Mouse (Mus musculus) CH12.LX (cell line): ENCODE measurements around the gene Esp1. TPM values are rescaled to one million over a fixed set of nuclear protein-coding genes. Genes with fewer than 3 reads are reported as not detected.

Experiments
- DNase-seq: peaks from one replicate; pipeline ENCODE4 v3.0.0-alpha.2; 2013; ENCODE audit errors: extremely low read depth
- H3K27ac ChIP-seq: 2 replicates; pipeline ENCODE4 v1.5.1; 2012; ENCODE audit warnings: low read depth, mild to moderate bottlenecking, control low read depth, moderate library complexity; ENCODE audit not compliant: insufficient read depth
- H3K27me3 ChIP-seq: replicated peaks from 2 replicates; pipeline ENCODE3; 2012; ENCODE audit warnings: inconsistent platforms
- H3K36me3 ChIP-seq, 2 experiments: replicated peaks in 1 of 2; 2 replicates each; pipeline versions ENCODE3 to v1.6.1; 2012; ENCODE audit warnings: inconsistent platforms in 1 of 2, low read length in 1 of 2, mild to moderate bottlenecking in 1 of 2, mixed read lengths in 1 of 2, moderate library complexity in 1 of 2; ENCODE audit not compliant: control insufficient read depth in 1 of 2, insufficient read depth in 1 of 2
- H3K4me1 ChIP-seq, 2 experiments: 2 replicates each; pipeline ENCODE4 v1.6.1; 2012; ENCODE audit warnings: inconsistent platforms in 1 of 2, moderate library complexity in 1 of 2; ENCODE audit not compliant: insufficient read depth in 2 of 2, control insufficient read depth in 1 of 2
- H3K4me2 ChIP-seq: 2 replicates; pipeline ENCODE4 v1.6.1; 2012; ENCODE audit warnings: low read depth, mild to moderate bottlenecking, control low read depth; ENCODE audit not compliant: poor library complexity, insufficient read depth, severe bottlenecking
- H3K4me3 ChIP-seq, 3 experiments: fragments of 150-350 bp in 1 of 3; sonication (generic) in 1 of 3; replicated peaks in 1 of 3; 2 replicates each; pipeline versions ENCODE3 to v1.5.1; 2011 to 2012; ENCODE audit warnings: low read depth in 2 of 3, low read length in 2 of 3, mild to moderate bottlenecking in 2 of 3, moderate library complexity in 2 of 3, control low read depth in 1 of 3, improper control_type of control experiment in 1 of 3, inconsistent platforms in 1 of 3, mixed read lengths in 1 of 3; ENCODE audit not compliant: poor library complexity in 1 of 3
- H3K79me2 ChIP-seq: replicated peaks from 2 replicates; pipeline ENCODE4 v1.6.1; 2012; ENCODE audit warnings: mild to moderate bottlenecking, moderate library complexity; ENCODE audit not compliant: control insufficient read depth, poor library complexity, insufficient read depth, severe bottlenecking; ENCODE audit errors: extremely low read depth
- H3K9ac ChIP-seq: 2 replicates; pipeline ENCODE4 v1.6.1; 2012; ENCODE audit warnings: low read depth, mild to moderate bottlenecking, control low read depth, moderate library complexity; ENCODE audit not compliant: insufficient read depth
- H3K9me3 ChIP-seq: replicated peaks from 2 replicates; pipeline ENCODE3; 2012; ENCODE audit warnings: low read length, inconsistent platforms, mixed read lengths
- BHLHE40 ChIP-seq: IDR thresholded peaks from 2 replicates; pipeline ENCODE4 v1.6.1; 2011; ENCODE audit warnings: mild to moderate bottlenecking, low read depth, low read length, improper control_type of control experiment
- CHD1 ChIP-seq: IDR thresholded peaks from 2 replicates; pipeline ENCODE4 v1.6.1; 2012; ENCODE audit warnings: low read depth, low read length, improper control_type of control experiment, inconsistent platforms
- E2F4 ChIP-seq: IDR thresholded peaks from 2 replicates; pipeline ENCODE4 v1.6.1; 2011; ENCODE audit warnings: low read depth, low read length, improper control_type of control experiment; ENCODE audit not compliant: insufficient replicate concordance
- HCFC1 ChIP-seq: IDR thresholded peaks from 2 replicates; pipeline ENCODE4 v1.6.1; 2012; ENCODE audit warnings: low read depth, mild to moderate bottlenecking, inconsistent platforms, low read length, improper control_type of control experiment
- JUND ChIP-seq: conservative IDR thresholded peaks from 2 replicates; pipeline ENCODE4 v1.6.1; 2011; ENCODE audit warnings: low read depth, low read length, improper control_type of control experiment
- KAT2A ChIP-seq: IDR thresholded peaks from 2 replicates; pipeline ENCODE4 v1.6.1; 2012; ENCODE audit warnings: low read length, improper control_type of control experiment, inconsistent platforms; ENCODE audit not compliant: insufficient replicate concordance
- MYC ChIP-seq: IDR thresholded peaks from 2 replicates; pipeline ENCODE4 v1.6.1; 2011; ENCODE audit warnings: low read depth, mild to moderate bottlenecking, improper control_type of control experiment, low read length
- NELFE ChIP-seq: IDR thresholded peaks from 2 replicates; pipeline ENCODE4 v1.6.1; 2011; ENCODE audit warnings: low read depth, low read length, improper control_type of control experiment
- POLR2A ChIP-seq: IDR thresholded peaks from 2 replicates; pipeline ENCODE4 v1.6.1; 2011; ENCODE audit warnings: low read depth, mild to moderate bottlenecking, improper control_type of control experiment, low read length
- POLR2AphosphoS2 ChIP-seq: IDR thresholded peaks from 2 replicates; pipeline ENCODE4 v1.6.1; 2011; ENCODE audit warnings: low read depth, low read length, improper control_type of control experiment
- SMC3 ChIP-seq: IDR thresholded peaks from 2 replicates; pipeline ENCODE4 v1.6.1; 2011; ENCODE audit warnings: low read depth, low read length, improper control_type of control experiment
- TBP ChIP-seq: conservative IDR thresholded peaks from 2 replicates; pipeline ENCODE4 v1.6.1; 2011; ENCODE audit warnings: low read depth, low read length, improper control_type of control experiment
- USF1 ChIP-seq: IDR thresholded peaks from 2 replicates; pipeline ENCODE4 v1.6.1; 2014; ENCODE audit warnings: low read depth, mild to moderate bottlenecking, inconsistent platforms, low read length, improper control_type of control experiment
- USF2 ChIP-seq: conservative IDR thresholded peaks from 2 replicates; pipeline ENCODE4 v1.6.1; 2011; ENCODE audit warnings: low read depth, low read length, improper control_type of control experiment
- ZMIZ1 ChIP-seq: IDR thresholded peaks from 2 replicates; pipeline ENCODE4 v1.6.1; 2012; ENCODE audit warnings: low read depth, mild to moderate bottlenecking, inconsistent platforms, low read length, improper control_type of control experiment
- dilution Hi-C: fragments of 300-500 bp; cut with MboI; formaldehyde crosslinking; loops from 2 replicates; pipeline ENCODE4 v1.14.3; 2020; ENCODE audit warnings: low sequenced_read_pairs; ENCODE audit not compliant: extremely low pct_unique_long_range_greater_than_20kb, extremely low pct_ligation_motif_present
- in situ Hi-C: fragments of 300-500 bp; cut with MboI; formaldehyde crosslinking; loops from 3 replicates; pipeline ENCODE4 v1.14.3; 2019; ENCODE audit warnings: low sequenced_read_pairs, low pct_ligation_motif_present, low pct_unique_long_range_greater_than_20kb, mixed read lengths
- polyA plus RNA-seq: library from polyadenylated mRNA; unstranded; fragments of >175 nt; gene quantifications from 2 replicates; pipeline ENCODE4 v1.2.1, GENCODE M21; 2012; ENCODE audit warnings: low read depth; ENCODE audit not compliant: insufficient read length
- total RNA-seq, 2 experiments: library from RNA; depleted of rRNA; stranded (reverse); fragments of 300-350 nt in 1 of 2; fragments of >200 nt in 1 of 2; gene quantifications; 2 replicates each; pipeline ENCODE4 v1.2.3; 2012 to 2014

The Esp1 gene
- total and polyA plus RNA-seq, 3 experiments: not detected

DNA sequence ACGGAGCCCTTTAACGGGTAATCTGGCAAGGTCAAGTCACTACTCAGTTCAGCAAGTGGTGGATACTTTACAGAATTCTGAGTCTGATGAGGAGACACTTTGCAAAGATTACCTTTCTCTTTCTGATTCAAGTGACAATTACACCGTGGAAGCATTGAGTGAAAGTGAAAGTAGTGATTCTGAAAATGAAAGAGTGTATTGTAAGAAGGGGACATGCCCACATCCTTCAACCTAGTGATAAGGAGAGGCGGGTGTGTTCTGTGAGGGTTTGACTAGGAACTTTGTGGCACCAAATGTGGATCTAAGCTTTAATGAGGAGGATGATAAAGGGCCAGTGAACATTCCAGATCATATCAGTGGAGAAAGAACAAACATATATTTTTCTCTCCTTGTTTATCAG lies 36.7 kb downstream of the Esp1 start:
- no peak overlapping the region for H3K4me2 ChIP-seq
- no peaks in the 10 kb centered on the region for H3K4me1 ChIP-seq
- H3K9me3 ChIP-seq: peaks cover 4% of the 10 kb centered on the region
- H3K9ac ChIP-seq: no peak overlapping the region
- no peak overlapping the region for H3K4me3 ChIP-seq
- H3K79me2 ChIP-seq: no peaks in the 10 kb centered on the region
- TF ChIP-seq USF2 (no peak), POLR2A (no peak), POLR2AphosphoS2 (no peak), ZMIZ1 (no peak), E2F4 (no peak), CHD1 (no peak), JUND (no peak), SMC3 (no peak)
- H3K27ac ChIP-seq: no peak overlapping the region
- H3K27me3 ChIP-seq: no peaks in the 10 kb centered on the region
- no peaks in the 10 kb centered on the region for H3K36me3 ChIP-seq
- dilution Hi-C loops (no loop called here), in situ Hi-C loops (no loop called here)
- no peak for DNase-seq

- in situ Hi-C loops (no loop called here), dilution Hi-C loops (no loop called here)
- no peaks in the 10 kb centered on the region for H3K4me1 ChIP-seq
- no peak overlapping the region for H3K27ac ChIP-seq
- H3K27me3 ChIP-seq: no peaks in the 10 kb centered on the region
- H3K79me2 ChIP-seq: no peaks in the 10 kb centered on the region
- no peak overlapping the region for H3K4me3 ChIP-seq
- H3K4me2 ChIP-seq: no peak overlapping the region
- no peak for DNase-seq
- no peaks in the 10 kb centered on the region for H3K36me3 ChIP-seq
- peaks cover 7% of the 10 kb centered on the region for H3K9me3 ChIP-seq
- no peak overlapping the region for H3K9ac ChIP-seq
- no peak for TF ChIP-seq MYC
- TF ChIP-seq KAT2A: no peak
- no peak for TF ChIP-seq HCFC1
- TF ChIP-seq NELFE: no peak
- no peak for TF ChIP-seq TBP
- TF ChIP-seq USF1: no peak
- no peak for TF ChIP-seq BHLHE40
- no peak for TF ChIP-seq JUND
Observed at GRCm38 (mm10) chr17:40767120-40767519, 40.2 kb downstream of the Esp1 start.

Other genes starting within 250 kb of the Esp1 start
- gene Esp8, start 207.1 kb upstream of the Esp1 start, total RNA-seq (2012; rRNA removed): not detected in 2 replicates
- not detected in 2 replicates for gene Esp8, start 207.1 kb upstream of the Esp1 start, total RNA-seq (2014; rRNA removed)
- not detected in 2 replicates for gene Esp8, start 207.1 kb upstream of the Esp1 start, polyA plus RNA-seq
- gene Esp6, start 165.6 kb upstream of the Esp1 start, total RNA-seq (2012; rRNA removed): not detected in 2 replicates
- gene Esp6, start 165.6 kb upstream of the Esp1 start, total RNA-seq (2014; rRNA removed): not detected in 2 replicates
- gene Esp6, start 165.6 kb upstream of the Esp1 start, polyA plus RNA-seq: not detected in 2 replicates
- not detected in 2 replicates for gene Esp4, start 128.5 kb upstream of the Esp1 start, total RNA-seq (2012; rRNA removed)
- not detected in 2 replicates for gene Esp4, start 128.5 kb upstream of the Esp1 start, total RNA-seq (2014; rRNA removed)
- not detected in 2 replicates for gene Esp4, start 128.5 kb upstream of the Esp1 start, polyA plus RNA-seq
- gene Esp3, start 95.0 kb upstream of the Esp1 start, total RNA-seq (2012; rRNA removed): not detected in 2 replicates
- gene Esp3, start 95.0 kb upstream of the Esp1 start, total RNA-seq (2014; rRNA removed): not detected in 2 replicates
- not detected in 2 replicates for gene Esp3, start 95.0 kb upstream of the Esp1 start, polyA plus RNA-seq
- gene Crisp2, start 79.9 kb downstream of the Esp1 start, total RNA-seq (2012; rRNA removed): not detected in 2 replicates
- not detected in 2 replicates for gene Crisp2, start 79.9 kb downstream of the Esp1 start, total RNA-seq (2014; rRNA removed)
- not detected in 2 replicates for gene Crisp2, start 79.9 kb downstream of the Esp1 start, polyA plus RNA-seq
- gene Rhag, start 84.0 kb downstream of the Esp1 start, total RNA-seq (2012; rRNA removed): not detected in 2 replicates
- gene Rhag, start 84.0 kb downstream of the Esp1 start, total RNA-seq (2014; rRNA removed): not detected in 2 replicates
- not detected in 2 replicates for gene Rhag, start 84.0 kb downstream of the Esp1 start, polyA plus RNA-seq
- not detected in 2 replicates for gene 9130008F23Rik, start 153.4 kb downstream of the Esp1 start, total RNA-seq (2012; rRNA removed)
- not detected in 2 replicates for gene 9130008F23Rik, start 153.4 kb downstream of the Esp1 start, total RNA-seq (2014; rRNA removed)
- not detected in 2 replicates for gene 9130008F23Rik, start 153.4 kb downstream of the Esp1 start, polyA plus RNA-seq
- not detected in 2 replicates for gene Glyatl3, start 187.2 kb downstream of the Esp1 start, total RNA-seq (2012; rRNA removed)
- gene Glyatl3, start 187.2 kb downstream of the Esp1 start, total RNA-seq (2014; rRNA removed): not detected in 2 replicates
- not detected in 2 replicates for gene Glyatl3, start 187.2 kb downstream of the Esp1 start, polyA plus RNA-seq
- 17.7 and 21.1 TPM in 2 replicates for gene Mut, start 207.6 kb downstream of the Esp1 start, total RNA-seq (2012; rRNA removed)
- gene Mut, start 207.6 kb downstream of the Esp1 start, total RNA-seq (2014; rRNA removed): 19.4 and 20.8 TPM in 2 replicates
- 16.2 and 18.7 TPM in 2 replicates for gene Mut, start 207.6 kb downstream of the Esp1 start, polyA plus RNA-seq
- 15.9 and 17.2 TPM in 2 replicates for gene Cenpq, start 207.9 kb downstream of the Esp1 start, total RNA-seq (2012; rRNA removed)
- gene Cenpq, start 207.9 kb downstream of the Esp1 start, total RNA-seq (2014; rRNA removed): 52.8 and 58.1 TPM in 2 replicates
- 30.5 and 33.8 TPM in 2 replicates for gene Cenpq, start 207.9 kb downstream of the Esp1 start, polyA plus RNA-seq